Comparison of ENCODE assay signal across 24 mouse cellular contexts in the genomic region with DNA sequence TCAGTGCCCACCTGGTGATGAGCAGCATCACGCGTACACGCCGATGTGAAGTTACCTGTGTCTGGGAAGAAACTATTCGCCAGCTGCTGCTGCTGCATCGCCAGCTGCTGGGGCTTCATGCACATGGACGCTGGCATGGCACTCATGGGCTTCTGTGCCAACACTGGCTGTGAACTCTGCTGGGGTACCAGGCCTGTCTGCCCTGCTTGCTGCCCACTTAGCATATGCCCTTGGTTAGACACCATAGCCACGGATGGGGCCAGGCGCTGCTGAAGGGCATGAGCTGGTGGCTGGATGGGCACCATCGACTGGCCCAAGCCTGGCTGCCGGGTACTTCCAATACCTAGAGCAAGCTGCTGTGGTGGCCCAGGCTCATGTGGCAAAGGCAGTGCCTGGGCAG. TPM values are rescaled to one million over a fixed set of nuclear protein-coding genes. Genes with fewer than 3 reads are reported as not detected.
DNase-seq lines count a peak whose midpoint lies in the region; ATAC-seq and TF ChIP-seq lines count a peak whose summit lies in the region.
"Had no signal": no experiment of that assay in that cellular context is flagged by ENCODE, and none has a peak within 500 bp of the region (broad histone marks: within the 10 kb centered on the region; RNA-seq: fewer than 3 reads in every experiment).

No protein-coding gene starts in this region.

- no peak for ATAC-seq in heart, embryonic 12.5 days (ENCODE audit: insufficient number of reproducible peaks, low FRiP score)
- ATAC-seq: forebrain, embryonic 13.5 days; forebrain, embryonic 16.5 days; intestine, postnatal 0 days; Patski had no signal

- TF ChIP-seq POLR2A in bone marrow, adult 2 months (IDR thresholded peaks at IDR 0.05; ENCODE audit: borderline replicate concordance, control insufficient read depth, low read depth, low read length): peak; percentile 10; the same call in 1 of the 2 replicates
- TF ChIP-seq POLR2A in myocyte (IDR thresholded peaks at IDR 0.05; ENCODE audit: insufficient read length, low read depth): peak; percentile 5

- TF ChIP-seq CTCF in bone marrow, adult 2 months (IDR thresholded peaks at IDR 0.05; ENCODE audit: control insufficient read depth, insufficient read depth, low read length): no peak

- no peak overlapping the region for H3ac ChIP-seq in myocyte (ENCODE audit: control insufficient read depth, insufficient read length)

- peaks cover 14% of the 10 kb centered on the region for H3K79me2 ChIP-seq in myocyte (ENCODE audit: control insufficient read depth, insufficient read depth)

- H3K4me1 ChIP-seq in heart, embryonic 12.5 days (replicated peaks): no peaks in the 10 kb centered on the region
- no peaks in the 10 kb centered on the region for H3K4me1 ChIP-seq in bone marrow, adult 2 months (ENCODE audit: control insufficient read depth, insufficient read depth, low read length)
- H3K4me1 ChIP-seq: forebrain, embryonic 10.5 days; forebrain, embryonic 13.5 days; heart, embryonic 13.5 days; hindbrain, embryonic 10.5 days had no signal

- H3K36me3 ChIP-seq in heart, embryonic 12.5 days: peaks cover 100% of the 10 kb centered on the region
- peaks cover 62% of the 10 kb centered on the region for H3K36me3 ChIP-seq in myocyte (ENCODE audit: control insufficient read depth, insufficient read depth)

- peak; percentile 10 for DNase-seq in cerebellum, adult 11 months
- no peak for DNase-seq in cerebellum, postnatal 10 days
- no peak for DNase-seq in heart, postnatal 14 days
- DNase-seq in gastrocnemius, postnatal 36 days: no peak
- DNase-seq: adrenal gland, postnatal 10 days; adrenal gland, postnatal 36 days; cerebellum, adult 11-12 months; cerebellum, adult 9-10 months; gastrocnemius, postnatal 10 days; heart, adult 18-20 months had no signal

- H3K9me3 ChIP-seq in heart, embryonic 12.5 days (replicated peaks): no peaks in the 10 kb centered on the region
- H3K9me3 ChIP-seq: forebrain, embryonic 10.5 days; forebrain, embryonic 13.5 days; heart, embryonic 13.5 days; hindbrain, embryonic 10.5 days had no signal

- intact Hi-C loops in heart, postnatal 14 days (cut with DNase I): no loop called here
- intact Hi-C loops in gastrocnemius, postnatal 36 days (cut with DNase I): no loop called here

- no peaks in the 10 kb centered on the region for H3K27me3 ChIP-seq in heart, embryonic 12.5 days (replicated peaks)
- H3K27me3 ChIP-seq in myocyte (ENCODE audit: control insufficient read depth, insufficient read depth, insufficient read length): no peaks in the 10 kb centered on the region
- H3K27me3 ChIP-seq: forebrain, embryonic 13.5 days; heart, embryonic 13.5 days; Patski had no signal

- WGBS in heart, embryonic 12.5 days: 93% methylated on average over 11 of the region's 11 CpGs
- 96% methylated on average over 11 of the region's 11 CpGs for WGBS in bone marrow, adult 2 months

- H3K9ac ChIP-seq in heart, embryonic 12.5 days: 0 out of 2 replicates have a peak overlapping the region, but pooled peaks have one; percentile 14
- H3K9ac ChIP-seq: forebrain, embryonic 13.5 days; heart, embryonic 13.5 days; hindbrain, embryonic 14.5 days had no signal

- no peak overlapping the region for H3K27ac ChIP-seq in heart, embryonic 12.5 days (ENCODE audit: poor library complexity, severe bottlenecking)
- H3K27ac ChIP-seq in bone marrow, adult 2 months (ENCODE audit: control insufficient read depth, insufficient read depth, low read depth, low read length, poor library complexity): no peak overlapping the region
- H3K27ac ChIP-seq: forebrain, embryonic 10.5 days; forebrain, embryonic 13.5 days; heart, embryonic 13.5 days; hindbrain, embryonic 10.5 days; hindbrain, embryonic 14.5 days had no signal

- no peak overlapping the region for H3K4me2 ChIP-seq in heart, embryonic 12.5 days
- H3K4me2 ChIP-seq in myocyte (ENCODE audit: low read depth): no peak overlapping the region
- H3K4me2 ChIP-seq: forebrain, embryonic 13.5 days; heart, embryonic 13.5 days; hindbrain, embryonic 14.5 days had no signal

- H3K4me3 ChIP-seq in heart, embryonic 12.5 days: no peak overlapping the region
- no peak overlapping the region for H3K4me3 ChIP-seq in bone marrow, adult 2 months (replicated peaks; ENCODE audit: control insufficient read depth, low read depth, low read length)
- no peak overlapping the region for H3K4me3 ChIP-seq in myocyte
- H3K4me3 ChIP-seq: forebrain, embryonic 10.5 days; forebrain, embryonic 13.5 days; heart, embryonic 13.5 days; hindbrain, embryonic 10.5 days had no signal

TF ChIP-seq in myocyte, 11 proteins besides CTCF, POLR2A, EP300 and RAD21:
- TF ChIP-seq POLR2AphosphoS2 (IDR thresholded peaks at IDR 0.05; ENCODE audit: insufficient read length, low read depth) (peak; percentile 26), SRF (IDR thresholded peaks at IDR 0.05; ENCODE audit: control insufficient read depth, insufficient read length, low read depth) (no peak)

RNA-seq across cellular contexts. Expression of a gene that starts 17.8 kb away (rescaled TPM):
- 81.5 and 83.5 TPM in 2 replicates for polyA plus RNA-seq in heart, embryonic 12.5 days (2016; fragmentation: Nextera tagmentation; extraction: Ambion mirVana)
- total RNA-seq in heart, postnatal 14 days (2021): 10 to 100 TPM; 91.8 to 93.6 TPM
- polyA plus RNA-seq in bone marrow, adult 2 months (2011; ENCODE audit: insufficient read depth, insufficient read length, low replicate concordance, missing spikeins): 64.8 and 107 TPM in 2 replicates
- polyA plus RNA-seq in myocyte (2012; fragmentation: generic; extraction: Trizol): 99.7 TPM
- 10 to 100 TPM; 39.3 to 50.3 TPM for total RNA-seq in gastrocnemius, postnatal 36 days (2021)

RNA-seq across cellular contexts. Expression of a gene that starts 21.8 kb away (rescaled TPM):
- 9.2 and 10.3 TPM in 2 replicates for polyA plus RNA-seq in heart, embryonic 12.5 days (2016; fragmentation: Nextera tagmentation; extraction: Ambion mirVana)
- total RNA-seq in heart, postnatal 14 days (2021): 10 to 100 TPM; 63.2 to 64.5 TPM
- 67.1 and 105 TPM in 2 replicates for polyA plus RNA-seq in bone marrow, adult 2 months (2011; ENCODE audit: insufficient read depth, insufficient read length, low replicate concordance, missing spikeins)
- polyA plus RNA-seq in myocyte (2012; fragmentation: generic; extraction: Trizol): 27.1 TPM
- total RNA-seq in gastrocnemius, postnatal 36 days (2021): 10 to 100 TPM; 42.7 to 46.4 TPM

RNA-seq across cellular contexts. Expression of a gene that starts 39.9 kb away (rescaled TPM):
- polyA plus RNA-seq in heart, embryonic 12.5 days (2016; fragmentation: Nextera tagmentation; extraction: Ambion mirVana): 0.04 and 0.14 TPM in 2 replicates
- total RNA-seq in heart, postnatal 14 days (2021): under 1 TPM; 0.20 to 0.31 TPM
- 0.25 TPM in 1 of 2 replicates, not detected in the other for polyA plus RNA-seq in bone marrow, adult 2 months (2011; ENCODE audit: insufficient read depth, insufficient read length, low replicate concordance, missing spikeins)
- polyA plus RNA-seq in myocyte (2012; fragmentation: generic; extraction: Trizol): 0.11 TPM
- total RNA-seq in gastrocnemius, postnatal 36 days (2021): under 1 TPM; 0.28 to 0.96 TPM
- total RNA-seq: adrenal gland, adult 18-20 months had no signal
- polyA plus RNA-seq: embryonic facial prominence, embryonic 14.5 days; intestine, embryonic 14.5 days; Patski had no signal

RNA-seq across cellular contexts. Expression of a gene that starts 45.2 kb away (rescaled TPM):
- polyA plus RNA-seq in heart, embryonic 12.5 days (2016; fragmentation: Nextera tagmentation; extraction: Ambion mirVana): 4.3 and 6.1 TPM in 2 replicates
- total RNA-seq in heart, postnatal 14 days (2021): 1 to 10 TPM; 1.6 to 2.0 TPM
- 9.6 and 9.8 TPM in 2 replicates for polyA plus RNA-seq in bone marrow, adult 2 months (2011; ENCODE audit: insufficient read depth, insufficient read length, low replicate concordance, missing spikeins)
- 7.6 TPM for polyA plus RNA-seq in myocyte (2012; fragmentation: generic; extraction: Trizol)
- 1 to 10 TPM; 1.9 to 3.1 TPM for total RNA-seq in gastrocnemius, postnatal 36 days (2021)

RNA-seq across cellular contexts. Expression of a gene that starts 49.2 kb away (rescaled TPM):
- polyA plus RNA-seq in heart, embryonic 12.5 days (2016; fragmentation: Nextera tagmentation; extraction: Ambion mirVana): 4.5 and 4.6 TPM in 2 replicates
- total RNA-seq in heart, postnatal 14 days (2021): 1 to 10 TPM; 2.0 to 2.7 TPM
- polyA plus RNA-seq in bone marrow, adult 2 months (2011; ENCODE audit: insufficient read depth, insufficient read length, low replicate concordance, missing spikeins): 0.60 TPM in 1 of 2 replicates, not detected in the other
- 0.11 TPM for polyA plus RNA-seq in myocyte (2012; fragmentation: generic; extraction: Trizol)
- under 1 TPM; 0.41 to 0.96 TPM for total RNA-seq in gastrocnemius, postnatal 36 days (2021)
- polyA plus RNA-seq: Patski had no signal
